Mouse (Mus musculus) retina, adult 2 months (tissue): ENCODE measurements around the gene Grcc10.

Experiments
- DNase-seq: peaks from one replicate; pipeline ENCODE4 v3.0.0-alpha.2; 2012; ENCODE audit warnings: low read depth, low spot score

The Grcc10 gene

DNA sequence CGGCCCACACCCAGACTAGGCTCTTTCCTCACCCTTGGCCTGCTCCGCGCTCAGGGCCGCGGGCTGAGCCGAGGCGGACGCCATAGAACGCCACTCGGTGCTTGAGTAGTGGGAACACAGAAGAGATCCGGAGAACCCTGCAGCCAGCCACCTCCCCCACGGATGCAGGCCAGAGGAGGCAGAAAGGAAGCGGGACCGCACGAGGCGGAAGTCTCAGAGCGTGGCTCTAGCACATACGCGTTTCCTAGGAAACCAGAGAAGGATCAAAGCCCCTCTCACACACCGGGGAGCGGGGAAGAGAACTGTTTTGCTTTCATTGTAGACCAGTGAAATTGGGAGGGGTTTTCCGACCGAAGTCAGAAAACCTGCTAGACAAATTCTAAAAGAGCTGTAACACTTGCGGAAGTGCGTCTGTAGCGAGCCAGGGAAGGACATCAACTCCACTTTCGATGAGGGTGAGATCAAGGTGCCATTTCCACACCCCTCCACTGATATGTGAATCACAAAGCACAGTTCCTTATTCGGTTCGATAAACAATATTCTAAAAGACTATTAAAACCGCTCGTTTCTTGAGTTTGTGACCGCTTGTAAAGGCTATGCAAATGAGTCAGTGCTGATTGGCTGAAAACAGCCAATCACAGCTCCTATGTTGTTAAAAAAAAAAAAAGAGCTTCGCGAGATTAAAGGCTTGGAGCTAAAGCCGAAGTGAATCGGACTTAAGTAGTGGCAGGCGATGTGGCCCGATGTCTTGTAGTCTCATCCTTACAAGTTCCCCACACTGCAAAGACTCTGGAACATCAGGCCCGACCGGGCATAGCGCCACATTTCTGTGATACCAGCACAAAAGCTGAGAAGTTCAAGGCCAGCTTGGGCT is at the start of gene Grcc10:
Grcc10 (minus strand) TSS at position 487 of the 874 bp plus-strand sequence.
- DNase-seq, result peak; percentile 87

DNA sequence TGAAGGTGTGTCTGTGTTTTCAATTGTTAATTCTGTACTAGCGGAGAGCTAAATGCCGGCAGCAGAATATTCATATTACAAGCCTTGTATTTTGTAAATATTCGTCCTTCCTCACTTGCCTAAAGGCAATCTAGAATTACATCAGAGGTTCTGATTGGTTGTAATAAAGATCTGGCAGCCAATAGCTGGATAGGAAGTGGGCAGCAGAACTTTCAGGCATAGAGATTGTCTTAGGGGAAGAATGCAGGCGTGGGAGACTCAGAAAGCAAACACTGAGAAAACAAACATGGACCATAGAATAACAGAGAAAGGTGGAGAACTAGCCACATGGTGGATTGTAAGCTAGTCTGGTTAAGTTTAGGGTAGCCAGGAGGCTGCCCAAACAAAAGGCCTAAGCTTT is 48.9 kb upstream of the Grcc10 start:
- no peak for DNase-seq

DNA sequence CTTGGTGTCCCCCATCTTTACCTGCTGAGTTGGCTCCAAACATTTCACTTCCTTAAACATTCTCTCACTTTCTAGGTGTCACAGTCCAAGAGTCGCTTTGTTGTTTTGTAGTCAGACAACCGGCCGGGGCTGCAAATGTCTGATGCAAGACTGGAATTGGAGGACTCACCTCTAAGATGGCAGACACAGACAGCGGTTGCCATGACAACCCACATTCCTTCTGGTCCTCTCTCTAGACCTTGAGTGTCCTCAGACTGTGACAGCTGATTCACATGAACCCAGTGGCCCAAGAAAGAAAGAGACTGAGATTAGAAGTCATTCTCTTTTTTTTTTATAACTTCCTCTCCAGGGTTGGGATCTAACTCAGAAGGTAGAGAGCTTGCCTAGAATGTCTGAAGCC is 48.3 kb upstream of the Grcc10 start:
- no peak for DNase-seq

DNA sequence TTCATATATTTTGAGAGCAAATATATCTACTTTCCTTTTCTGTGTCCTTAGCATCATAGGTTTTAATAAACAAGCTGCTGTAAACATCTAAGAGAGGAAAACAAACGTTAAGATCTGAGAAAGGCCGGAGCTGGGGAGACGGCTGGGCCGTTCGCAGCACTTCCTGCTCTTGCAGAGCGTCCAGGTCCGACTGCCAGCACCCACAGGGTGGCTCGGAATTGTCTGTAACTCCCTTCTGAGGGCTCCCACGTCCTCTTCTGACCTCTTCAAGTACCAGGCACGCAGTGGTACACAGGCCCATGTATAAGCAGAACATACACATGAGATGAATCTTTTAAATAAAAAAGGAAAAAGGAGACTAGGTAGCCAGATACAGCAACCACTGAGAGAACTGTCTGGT is 46.5 kb upstream of the Grcc10 start:
- DNase-seq, result no peak

DNA sequence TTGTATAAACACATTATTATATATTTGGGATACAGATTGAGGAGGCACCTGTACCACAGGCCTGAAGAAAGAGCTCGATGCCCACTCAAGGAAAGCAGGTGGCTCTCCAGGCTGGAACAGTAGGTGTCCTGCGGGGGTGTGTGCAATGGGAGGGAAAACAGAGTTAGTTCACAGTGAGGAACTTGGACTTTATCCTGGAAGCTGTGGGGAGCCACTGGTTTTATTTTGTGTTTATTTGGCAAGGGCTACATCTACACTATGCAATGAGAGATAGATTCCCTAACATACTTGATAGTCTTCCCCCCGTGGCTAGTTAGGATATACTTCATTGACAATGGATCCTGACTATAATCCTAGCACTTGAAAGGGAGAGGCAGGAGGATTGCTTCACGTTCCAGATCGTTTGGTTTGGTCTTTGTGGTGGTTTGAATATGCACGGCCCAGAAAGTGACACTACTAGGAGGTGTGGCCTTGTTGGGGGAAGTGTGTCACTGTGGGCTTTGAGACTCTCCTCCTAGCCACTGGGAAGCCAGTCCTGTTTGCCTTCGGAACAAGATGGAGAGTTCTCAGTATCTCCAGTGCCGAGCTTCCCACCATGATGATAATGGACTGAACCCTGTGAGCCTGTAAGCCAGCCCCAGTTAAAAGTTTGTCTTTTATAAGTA is 45.7 kb upstream of the Grcc10 start:
- DNase-seq, result no peak

DNA sequence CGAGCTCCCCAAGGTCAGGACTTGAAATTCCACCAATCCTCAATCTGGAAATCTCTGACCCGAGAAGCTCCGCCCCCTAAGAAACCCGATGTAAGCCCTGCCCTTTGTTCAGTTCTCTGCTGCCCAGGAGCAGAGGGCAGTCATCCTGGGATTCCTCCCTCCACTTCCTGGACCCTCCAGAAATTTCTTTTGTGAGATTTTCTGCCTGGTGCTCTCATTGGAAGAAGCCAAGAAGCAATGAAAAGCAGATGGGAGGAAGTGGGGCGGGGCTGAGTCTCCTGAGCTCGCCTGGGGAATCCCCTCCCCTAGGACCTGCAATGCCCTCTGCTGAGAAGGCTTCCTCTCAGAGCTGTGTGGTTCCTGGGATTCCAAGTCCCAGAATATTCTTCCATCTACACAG is 41.3 kb upstream of the Grcc10 start:
- no peak for DNase-seq

DNA sequence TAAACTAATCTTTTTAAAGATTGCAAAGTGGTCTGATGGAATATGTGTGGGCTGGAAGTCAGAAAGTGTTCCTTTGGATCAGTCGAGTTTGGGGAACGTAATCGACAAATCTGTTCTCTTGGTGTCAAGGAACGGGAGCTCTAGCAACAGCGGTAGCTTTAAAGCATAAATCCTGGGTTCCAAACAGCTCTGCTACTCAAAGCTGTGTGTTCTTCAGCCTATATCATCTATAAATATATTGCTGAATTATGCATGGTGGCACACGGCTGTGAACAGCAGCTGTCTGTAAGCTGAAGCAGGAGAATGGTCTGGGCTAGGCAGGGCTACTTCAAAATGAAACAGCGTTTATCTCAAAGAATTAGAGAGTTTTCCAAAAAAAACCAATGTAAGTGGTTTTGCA is 39.7 kb upstream of the Grcc10 start:
- DNase-seq, result no peak

DNA sequence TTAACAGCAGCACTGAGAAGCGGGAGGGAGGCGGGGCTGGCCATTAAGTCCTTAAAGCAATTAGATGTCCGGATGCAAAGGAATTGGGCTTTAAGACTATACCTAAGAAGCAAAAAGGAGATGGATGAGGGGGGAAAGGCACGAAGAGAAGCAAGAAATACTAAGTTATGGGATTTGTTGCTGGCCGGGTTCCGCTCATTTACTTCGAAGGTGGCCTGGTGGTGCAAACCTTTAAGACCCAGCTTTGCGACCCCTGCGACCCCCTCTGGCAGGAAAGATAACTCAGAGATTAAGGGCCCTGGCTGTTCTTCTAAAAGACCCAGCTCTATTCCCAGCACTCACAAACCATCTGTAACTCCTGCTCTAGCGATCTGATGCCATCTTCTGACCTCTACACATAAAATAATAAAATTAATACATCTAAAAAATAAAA is 38.8 kb upstream of the Grcc10 start:
- DNase-seq, result no peak

DNA sequence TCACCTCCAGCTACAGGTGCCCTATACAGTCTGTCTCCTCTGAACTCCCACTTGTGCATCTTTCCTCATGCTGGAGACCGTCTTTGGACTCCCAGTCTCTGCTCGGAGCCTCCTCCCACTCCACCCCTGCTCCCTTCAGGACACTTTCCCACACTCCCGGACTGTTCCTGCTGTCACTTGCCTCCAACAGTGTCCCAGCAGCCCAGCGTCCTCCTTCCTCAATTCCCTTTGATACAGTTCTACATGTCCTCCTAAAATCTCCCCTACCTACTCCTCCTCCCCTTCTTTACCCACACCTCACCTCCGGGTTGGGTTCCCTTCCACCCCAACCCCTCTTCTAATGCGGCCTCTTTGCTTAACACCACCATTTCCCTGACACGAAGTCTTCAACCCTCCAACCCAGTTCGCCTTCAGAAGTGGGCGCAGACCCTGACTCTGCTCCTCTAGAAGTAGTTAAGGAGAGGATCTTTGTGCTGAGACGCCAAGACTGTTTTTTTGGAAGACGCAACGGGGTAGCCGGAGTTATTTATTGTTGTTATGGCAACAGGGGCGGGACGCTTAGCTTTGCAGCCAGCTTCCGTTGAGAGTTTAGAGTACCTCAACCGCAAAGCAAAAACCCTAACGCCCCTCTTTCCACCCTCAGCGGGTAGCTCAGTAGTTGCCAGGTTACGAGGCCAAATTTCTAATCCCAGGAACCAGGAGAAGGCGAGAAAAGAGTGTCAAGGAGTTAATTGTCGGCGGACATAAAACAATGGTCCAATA is 38.2 kb upstream of the Grcc10 start, which contains the start of gene Lrrc23:
Lrrc23 (minus strand) TSS at position 506 of the 762 bp plus-strand sequence.
- DNase-seq, result no peak

DNA sequence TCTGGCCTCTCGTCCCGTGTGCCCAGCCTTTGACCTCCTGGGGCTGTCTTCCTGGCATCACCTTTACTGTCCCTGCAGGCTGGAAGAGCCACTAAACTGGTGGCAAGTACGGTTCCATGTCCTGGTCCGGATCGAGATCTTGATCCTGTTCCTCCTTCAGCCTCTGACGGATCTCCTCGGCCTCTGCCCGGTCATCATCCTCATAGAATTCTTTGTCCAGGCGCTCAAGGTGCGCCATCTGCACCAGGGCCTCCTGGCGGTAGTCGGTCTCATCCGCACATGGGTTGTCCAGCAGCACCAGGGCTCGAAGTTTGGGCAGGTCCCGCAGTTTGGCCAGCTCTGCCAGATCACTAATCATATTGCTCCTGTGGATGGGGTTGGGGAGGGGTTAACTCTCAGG is 29.3 kb upstream of the Grcc10 start:
- no peak for DNase-seq

DNA sequence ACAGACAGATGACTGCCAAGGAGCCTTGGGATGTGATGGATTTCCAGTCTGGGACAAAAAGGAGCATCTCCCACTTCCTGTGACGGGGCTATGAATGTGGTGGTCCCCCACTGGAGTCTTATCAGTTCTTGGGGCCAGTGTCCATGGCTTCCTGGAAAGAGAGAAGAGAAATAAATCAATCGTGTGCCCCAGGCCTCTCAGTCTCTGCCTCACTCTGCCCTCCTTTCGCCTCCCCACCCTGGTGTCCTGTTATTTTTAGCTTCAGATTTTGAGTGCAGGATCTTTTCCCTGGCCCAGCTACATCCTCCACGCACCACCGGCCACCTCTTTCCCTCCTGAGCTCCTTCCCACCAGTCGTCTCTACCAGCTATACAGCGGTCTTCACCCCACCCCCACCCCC is 28.8 kb upstream of the Grcc10 start:
- DNase-seq, result no peak

DNA sequence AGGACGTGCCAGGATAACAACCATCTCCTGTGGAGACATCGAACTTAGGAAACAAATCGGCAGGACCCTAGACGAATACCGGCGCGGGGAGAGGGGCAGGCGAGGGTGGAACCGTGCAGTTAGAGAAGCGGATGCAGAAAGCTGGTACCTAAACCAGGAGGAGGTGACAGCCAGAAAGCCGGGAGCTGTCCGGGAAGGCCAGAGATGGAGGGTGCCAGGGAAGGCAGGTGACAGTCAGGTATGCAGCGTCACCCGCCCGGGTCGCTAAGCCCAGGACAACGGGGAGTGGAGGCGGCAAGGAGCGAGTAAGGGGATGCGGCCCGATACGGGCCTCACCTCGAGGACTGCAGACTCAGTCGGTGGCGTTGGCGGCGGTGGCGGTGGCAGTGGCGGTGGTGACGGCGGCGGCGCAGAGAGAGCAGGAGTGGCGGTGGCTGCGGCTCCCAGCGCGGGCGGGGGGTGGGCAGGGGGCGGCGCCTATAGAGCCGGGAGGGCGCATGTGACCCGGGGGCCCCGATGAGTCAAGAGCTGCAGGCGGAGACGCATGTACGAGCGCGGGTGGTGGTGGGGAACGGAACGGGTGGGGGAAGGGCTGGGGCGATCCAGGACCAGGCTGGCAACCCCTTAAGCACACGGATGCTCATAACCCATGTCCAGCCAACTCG is 28.1 kb upstream of the Grcc10 start, which contains the start of gene Eno2:
Eno2 (minus strand) TSS at position 573 of the 665 bp plus-strand sequence.
- no peak for DNase-seq

DNA sequence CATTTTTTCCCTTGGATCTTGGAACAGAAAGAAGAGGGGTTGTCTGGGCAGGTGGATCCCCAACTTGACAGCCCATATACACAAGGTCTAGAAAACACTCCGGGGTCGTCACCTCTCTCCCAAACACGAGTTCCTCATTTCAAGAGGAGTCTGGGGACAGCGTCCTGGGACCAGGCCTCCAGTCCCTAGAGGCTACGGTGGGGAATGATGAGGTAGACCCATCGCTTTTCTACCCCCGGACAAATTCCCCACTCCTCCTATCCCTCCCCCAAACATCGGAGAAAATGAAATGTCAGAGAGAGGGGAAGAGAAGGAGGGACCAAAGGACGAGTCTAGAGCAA is 27.5 kb upstream of the Grcc10 start:
- DNase-seq, result no peak

DNA sequence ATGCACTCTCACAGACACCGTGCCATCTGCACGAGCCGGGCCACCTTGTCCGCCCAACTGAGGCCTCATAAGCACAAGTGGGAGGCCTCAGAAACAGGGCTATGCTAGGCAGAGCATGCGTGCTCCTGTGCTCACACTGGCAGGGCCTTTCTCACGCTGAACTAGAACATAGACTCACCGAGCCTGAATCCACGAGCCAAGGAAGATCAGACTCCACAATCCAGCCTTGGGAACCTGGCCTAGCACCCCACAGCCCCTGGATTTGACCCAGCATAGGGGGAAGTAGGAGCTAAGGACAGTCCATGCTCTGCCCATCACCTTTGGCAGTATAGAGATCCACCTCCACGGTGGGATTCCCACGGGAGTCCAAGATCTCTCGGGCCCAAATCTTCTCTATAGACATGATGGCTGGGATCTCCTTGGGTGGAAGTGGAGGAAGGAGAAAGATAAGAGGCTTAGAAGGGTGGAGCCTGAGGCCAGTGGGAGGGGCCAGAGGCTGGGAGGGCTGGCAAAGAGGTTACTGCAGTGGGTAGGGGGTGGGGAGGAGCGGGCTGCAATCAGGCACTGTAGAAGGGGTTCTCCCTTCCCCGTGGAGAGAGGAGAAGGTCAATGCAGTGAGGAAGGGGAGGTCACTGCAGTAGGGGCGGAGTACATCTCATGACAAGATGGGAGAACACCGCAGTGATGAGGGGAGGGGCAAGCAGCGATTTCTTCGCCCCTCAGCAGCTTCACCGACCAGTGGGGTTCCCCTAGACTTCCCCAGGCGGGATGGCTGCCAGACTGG is 26.9 kb upstream of the Grcc10 start:
- peak; percentile 74 for DNase-seq

DNA sequence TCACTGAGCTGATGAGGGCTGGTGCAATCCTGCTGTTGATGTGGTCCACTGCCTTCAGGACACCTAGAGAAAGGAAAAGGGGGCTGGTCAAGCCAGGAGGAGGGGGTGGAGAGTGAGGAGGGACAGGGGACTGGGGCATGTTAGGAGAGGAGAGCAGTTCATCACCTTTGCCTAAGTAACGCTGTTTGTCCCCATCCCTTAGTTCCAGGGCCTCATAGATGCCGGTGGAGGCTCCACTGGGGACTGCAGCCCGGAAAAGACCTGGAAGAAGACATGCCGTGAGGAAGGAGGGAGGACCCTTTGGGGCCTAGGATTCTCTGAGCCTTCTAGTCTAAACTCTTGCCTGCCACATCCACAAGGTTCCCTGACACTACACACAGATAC is 26.4 kb upstream of the Grcc10 start:
- no peak for DNase-seq

DNA sequence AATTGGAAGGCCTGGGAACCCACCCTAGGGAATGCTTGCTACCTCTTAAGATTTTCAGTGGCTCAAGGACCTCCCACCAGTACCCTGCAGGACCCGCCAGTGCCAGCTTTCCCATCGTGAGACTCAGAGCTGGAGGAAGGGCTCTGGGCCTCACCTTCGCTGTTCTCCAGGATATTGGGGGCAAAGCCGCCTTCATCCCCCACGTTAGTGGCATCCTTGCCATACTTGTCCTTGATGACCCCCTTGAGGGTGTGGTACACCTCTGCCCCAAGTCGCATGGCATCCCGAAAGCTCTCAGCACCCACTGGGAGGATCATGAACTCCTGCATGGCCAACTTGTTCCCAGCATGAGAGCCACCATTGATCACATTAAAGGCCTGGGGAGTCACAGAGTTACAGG is 24.8 kb upstream of the Grcc10 start:
- no peak for DNase-seq

DNA sequence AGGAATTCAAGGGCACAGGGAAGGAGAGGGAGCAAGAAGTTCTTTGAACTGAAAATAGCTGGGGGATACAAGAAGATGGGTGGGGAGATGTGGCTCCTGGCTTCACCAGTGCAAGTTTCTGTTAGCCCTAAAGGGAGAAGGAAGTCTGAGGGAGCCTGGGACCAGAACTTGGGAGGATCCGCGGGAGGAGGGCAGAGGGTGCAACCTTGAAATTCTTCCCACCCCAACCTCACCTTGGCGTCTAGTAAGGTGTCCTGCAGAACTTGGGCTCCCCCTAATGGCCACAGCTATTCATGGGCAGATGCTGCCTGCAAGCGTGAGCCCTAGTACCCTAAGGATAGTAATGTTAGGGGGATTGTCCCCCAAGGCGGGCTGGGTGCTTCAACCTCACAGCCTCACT is 18.1 kb upstream of the Grcc10 start:
- no peak for DNase-seq

DNA sequence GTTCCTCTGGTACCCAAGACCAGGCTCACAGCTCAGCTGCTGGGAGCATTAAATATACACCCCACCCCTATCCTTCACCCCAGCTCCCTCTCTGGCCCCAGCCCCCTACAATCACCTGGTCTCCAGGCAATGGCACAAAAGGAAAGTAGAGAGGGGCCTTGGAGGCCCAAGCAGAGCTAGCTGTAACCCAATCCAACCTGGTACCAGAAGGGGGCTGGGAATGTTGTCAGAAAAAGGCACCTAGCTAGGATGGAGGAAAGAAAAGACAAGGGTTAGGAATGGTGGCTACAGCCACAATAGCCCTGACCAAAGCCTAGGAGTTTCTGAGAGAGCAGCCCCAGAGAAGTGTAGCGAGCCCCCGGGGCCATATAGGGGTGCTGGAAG is 17.7 kb upstream of the Grcc10 start:
- DNase-seq, result no peak

DNA sequence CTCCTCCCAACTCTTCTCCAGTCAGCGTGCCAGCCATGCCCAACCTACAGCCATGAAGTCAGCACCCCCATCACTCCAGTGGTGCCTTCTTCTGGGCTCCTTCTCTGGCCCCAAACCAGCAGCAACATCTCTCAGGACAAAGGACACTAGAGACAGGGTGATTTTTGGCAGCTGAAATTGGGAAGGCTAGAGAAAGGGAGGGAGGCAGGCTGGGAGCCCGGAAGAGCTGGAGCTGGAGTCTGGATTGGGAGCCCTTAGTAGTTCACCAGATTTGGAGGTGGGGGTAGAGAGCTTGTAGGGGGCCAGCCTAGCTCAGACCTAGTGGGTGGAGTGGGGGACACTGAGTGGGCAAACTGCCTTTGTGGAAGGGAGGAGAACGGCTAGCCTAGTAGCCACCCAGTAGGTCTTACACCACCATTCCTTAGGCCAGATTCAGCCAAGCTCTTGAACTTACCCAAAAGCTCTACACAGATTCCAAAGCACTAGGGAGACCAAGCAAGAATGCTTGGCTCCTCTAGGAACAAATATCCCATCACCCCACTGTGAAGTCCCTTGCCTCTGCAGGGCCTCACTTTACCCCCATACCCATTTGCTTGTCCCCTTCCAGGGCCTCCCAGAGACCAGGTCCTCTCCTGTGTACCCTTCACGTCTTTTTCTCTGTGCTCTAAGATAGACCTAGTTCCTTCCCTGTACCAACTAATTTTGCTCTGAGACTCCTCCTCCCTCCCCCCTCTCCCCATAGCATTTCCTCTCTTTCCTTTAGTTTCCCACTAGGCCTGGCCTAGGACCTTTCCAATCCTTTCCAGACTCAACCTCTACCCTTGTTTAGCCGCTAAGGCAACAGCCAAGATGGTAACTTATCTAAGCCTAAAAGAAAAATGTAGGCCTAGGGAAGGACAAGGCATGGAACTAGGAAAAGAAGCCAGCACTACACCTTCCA is 17.0 kb upstream of the Grcc10 start:
- DNase-seq, result no peak

DNA sequence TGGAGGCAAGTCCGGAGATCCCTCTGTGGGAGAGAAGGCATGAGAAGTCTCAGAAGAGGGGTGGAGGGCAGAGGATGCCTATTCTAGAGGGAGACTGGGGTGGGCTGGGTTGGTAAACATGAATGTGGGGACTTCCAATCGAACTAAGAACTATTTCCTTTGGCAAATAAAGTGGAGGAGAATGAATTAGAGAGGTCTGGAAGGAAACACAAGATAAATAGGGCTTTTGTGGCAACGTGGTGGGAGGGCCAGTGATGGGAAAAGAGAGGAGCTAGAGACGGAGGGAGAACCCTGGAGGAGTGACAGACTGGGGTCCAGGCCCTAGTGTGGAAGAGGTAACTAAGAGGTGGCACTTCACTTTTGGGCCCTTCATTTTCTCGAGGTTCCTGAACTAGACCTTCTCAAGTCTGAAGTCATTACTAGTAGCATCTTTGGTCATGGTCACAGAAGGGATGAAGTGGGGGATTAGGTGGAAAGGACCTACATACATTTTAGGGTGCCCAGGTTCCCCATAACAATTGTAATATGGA is 16.2 kb upstream of the Grcc10 start:
- no peak for DNase-seq
